Mouse (Mus musculus) heart, adult 2 months (tissue): Measurements from ENCODE around the gene Plce1.

ENCODE experiments used
- CTCF ChIP-seq: fragments of 200-600 bp; IDR thresholded peaks from 2 replicates; pipeline ENCODE4 v1.8.1; 2022; ENCODE audit warnings: antibody characterized with exemption, mild to moderate bottlenecking, moderate library complexity
- POLR2A ChIP-seq: fragments of 200-500 bp; IDR thresholded peaks from 2 replicates; pipeline ENCODE4 v1.6.1; 2011; ENCODE audit warnings: mild to moderate bottlenecking, low read depth, low read length, control low read depth; ENCODE audit not compliant: insufficient read depth

GRCm38 (mm10) chr19:38709376-38709775, 228.5 kb downstream of the Plce1 start:
- TF ChIP-seq CTCF (peak; percentile 71), POLR2A (no peak)
